Mouse (Mus musculus) embryonic stem cell, embryonic (primary cell): ENCODE measurements around the gene Sh2d6.

Experiments
- CTCF ChIA-PET, 4 experiments: fragments of 300-600 bp in 2 of 4; fragments of 350-600 bp in 2 of 4; sonication (Branson Sonifier 250); formaldehyde crosslinking; loops; one replicate each; lab custom pipeline; 2022; ENCODE audit warnings: inconsistent platforms in 2 of 4; lab: Charles Lee
- POLR2A ChIA-PET, 4 experiments: fragments of 300-600 bp in 2 of 4; fragments of 350-600 bp in 2 of 4; sonication (Branson Sonifier 250); formaldehyde crosslinking; loops; one replicate each; lab custom pipeline; 2022; ENCODE audit warnings: antibody characterized with exemption in 4 of 4, inconsistent platforms in 1 of 4; lab: Charles Lee

Sh2d6 gene

GRCm38 (mm10) chr6:72522288-72522687 lies 781 bp upstream of the Sh2d6 start:
- POLR2A ChIA-PET: interaction anchor here in 3 of 4 experiments (0.5 to 11.3 kb wide), 5 partner anchors 8 to 298 kb away, joined by 3 to 165 read pairs (median 6); partner anchors contain the start of gene Mat2a (in 1 of the 3)
- CTCF ChIA-PET: interaction anchor here in 1 of 4 experiments (0.6 kb wide), 1 partner anchor 95 kb away, joined by 3 read pairs; no protein-coding TSS in a partner anchor

GRCm38 (mm10) chr6:72520904-72521303 lies 603 bp downstream of the Sh2d6 start:
- CTCF ChIA-PET: interaction anchor here in 2 of 4 experiments (0.7 to 0.9 kb wide), 2 partner anchors 14 to 102 kb away, joined by 3 read pairs; no protein-coding TSS in a partner anchor
- POLR2A ChIA-PET: interaction anchor here in 2 of 4 experiments (1.0 to 3.5 kb wide), 7 partner anchors 8 to 89 kb away, joined by 3 to 28 read pairs (median 8); partner anchors contain the start of gene Mat2a (in 2 of the 2)

DNA sequence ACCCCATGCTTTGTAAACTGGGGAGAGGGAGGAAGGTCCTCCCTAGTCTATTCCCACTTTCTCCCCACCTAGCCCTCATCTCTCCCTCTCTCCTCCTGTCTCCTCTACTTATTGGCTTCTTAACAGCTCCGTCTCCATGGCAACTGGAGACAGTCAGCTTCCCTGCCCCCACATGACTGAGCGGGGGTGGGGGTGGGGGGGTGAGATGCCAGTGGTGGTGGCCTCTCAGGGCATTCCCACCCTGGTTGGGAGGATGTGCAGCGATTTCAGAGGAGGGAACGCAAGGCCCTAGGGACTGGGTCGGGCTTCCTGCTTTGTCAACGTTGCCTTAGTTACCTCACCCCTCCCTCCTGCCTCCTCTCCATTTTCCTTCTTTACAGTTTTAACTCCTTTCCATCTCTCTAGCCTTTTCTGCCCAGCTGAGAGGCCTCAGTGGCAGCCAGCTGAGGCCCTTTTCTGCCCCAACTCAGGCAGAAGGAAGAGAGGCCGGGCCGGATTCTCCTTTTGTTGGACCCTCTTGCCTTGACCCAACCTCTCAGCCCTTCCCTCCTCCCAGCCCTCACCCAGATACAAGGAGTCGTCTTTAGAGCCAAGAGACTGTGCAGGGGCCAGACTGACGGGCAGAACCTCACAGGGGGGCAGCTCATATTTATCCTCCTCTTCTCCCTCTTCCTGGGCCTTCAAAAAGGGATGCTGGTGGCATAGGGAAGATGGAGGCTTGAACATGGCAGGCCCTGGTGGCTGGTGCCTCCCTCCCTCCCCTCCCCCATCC lies 1.4 kb downstream of the Sh2d6 start:
- POLR2A ChIA-PET: interaction anchor here (0.6 to 3.5 kb wide), 15 partner anchors 8 to 172 kb away, joined by 3 to 28 read pairs (median 4); partner anchors contain the start of gene Mat2a (in 4 of the 4)
- CTCF ChIA-PET: no interaction called here

GRCm38 (mm10) chr6:72519303-72519702 lies 2.2 kb downstream of the Sh2d6 start:
- ChIA-PET POLR2A (interaction anchor here (0.6 to 3.5 kb wide), 14 partner anchors 10 to 289 kb away, joined by 3 to 28 read pairs (median 5); partner anchors contain the start of gene Mat2a (in 4 of the 4)), CTCF (interaction anchor here in 1 of 4 experiments (0.7 kb wide), 1 partner anchor 109 kb away, joined by 9 read pairs; no protein-coding TSS in a partner anchor)

GRCm38 (mm10) chr6:72518842-72519241 lies 2.7 kb downstream of the Sh2d6 start:
- POLR2A ChIA-PET: interaction anchor here in 3 of 4 experiments (0.6 to 3.5 kb wide), 10 partner anchors 9 to 289 kb away, joined by 3 to 28 read pairs (median 6); partner anchors contain the start of gene Mat2a (in 2 of the 3)
- CTCF ChIA-PET: interaction anchor here in 1 of 4 experiments (0.7 kb wide), 1 partner anchor 109 kb away, joined by 9 read pairs; no protein-coding TSS in a partner anchor

- ChIA-PET CTCF (interaction anchor here in 2 of 4 experiments (1.3 to 1.5 kb wide), 2 partner anchors 18 to 19 kb away, joined by 3 to 4 read pairs; no protein-coding TSS in a partner anchor), POLR2A (interaction anchor here in 3 of 4 experiments (0.6 to 12.7 kb wide), 12 partner anchors 10 to 140 kb away, joined by 3 to 371 read pairs (median 4); partner anchors contain the start of genes Mat2a (in 3 of the 3) and Ggcx (in 1 of the 3))
Observed at GRCm38 (mm10) chr6:72515644-72516043, 5.9 kb downstream of the Sh2d6 start.

DNA sequence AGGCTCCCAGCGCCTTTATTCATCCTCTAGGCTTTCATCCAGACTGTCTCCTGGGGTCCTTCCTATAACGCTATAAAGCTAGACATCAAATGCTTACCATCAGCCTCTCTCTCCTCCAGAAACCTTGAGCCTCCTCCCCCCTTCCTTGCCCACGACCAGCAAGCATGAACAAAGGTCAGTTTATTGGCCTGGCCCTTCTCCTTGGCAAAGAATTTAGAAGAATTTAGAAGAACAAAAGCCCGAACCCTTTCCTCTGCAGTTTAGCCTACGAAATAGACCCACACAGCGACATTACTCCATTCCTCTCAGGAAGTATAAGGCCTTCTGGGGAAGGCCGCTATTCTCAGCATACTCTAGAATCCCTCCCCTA lies 8.5 kb downstream of the Sh2d6 start:
- ChIA-PET POLR2A (interaction anchor here (0.6 to 12.7 kb wide), 64 partner anchors 8 to 1071 kb away, joined by 3 to 371 read pairs (median 6); partner anchors contain the start of genes Mat2a (in 4 of the 4) and Ggcx (in 2 of the 4)), CTCF (interaction anchor here in 3 of 4 experiments (0.5 to 2.8 kb wide), 8 partner anchors 17 to 219 kb away, joined by 3 to 12 read pairs (median 4); partner anchors contain the start of genes Ggcx (in 1 of the 3) and Mat2a (in 1 of the 3))

- CTCF ChIA-PET: interaction anchor here in 3 of 4 experiments (0.6 to 2.8 kb wide), 7 partner anchors 17 to 219 kb away, joined by 3 to 12 read pairs (median 3); partner anchors contain the start of gene Mat2a (in 1 of the 3)
- POLR2A ChIA-PET: interaction anchor here (0.6 to 12.7 kb wide), 70 partner anchors 8 to 1070 kb away, joined by 3 to 371 read pairs (median 5); partner anchors contain the start of genes Mat2a (in 4 of the 4), Ggcx (in 2 of the 4), Elmod3 (in 1 of the 4) and Retsat (in 1 of the 4)
Observed at GRCm38 (mm10) chr6:72512386-72513070, 9.0 kb downstream of the Sh2d6 start.

GRCm38 (mm10) chr6:72510686-72511421 lies 10.7 kb downstream of the Sh2d6 start:
- ChIA-PET CTCF (interaction anchor here (0.5 to 1.1 kb wide), 8 partner anchors 8 to 642 kb away, joined by 3 to 5 read pairs (median 3); no protein-coding TSS in a partner anchor), POLR2A (interaction anchor here in 3 of 4 experiments (0.9 to 12.7 kb wide), 18 partner anchors 8 to 156 kb away, joined by 3 to 371 read pairs (median 7); partner anchors contain the start of genes Mat2a (in 3 of the 3) and Ggcx (in 1 of the 3))

- POLR2A ChIA-PET: interaction anchor here in 3 of 4 experiments (0.6 to 12.7 kb wide), 16 partner anchors 9 to 156 kb away, joined by 3 to 371 read pairs (median 6); partner anchors contain the start of genes Mat2a (in 3 of the 3) and Ggcx (in 1 of the 3)
- CTCF ChIA-PET: interaction anchor here (0.5 to 1.1 kb wide), 5 partner anchors 19 to 102 kb away, joined by 3 to 4 read pairs (median 3); no protein-coding TSS in a partner anchor
Observed at GRCm38 (mm10) chr6:72509872-72510435, 11.6 kb downstream of the Sh2d6 start.

DNA sequence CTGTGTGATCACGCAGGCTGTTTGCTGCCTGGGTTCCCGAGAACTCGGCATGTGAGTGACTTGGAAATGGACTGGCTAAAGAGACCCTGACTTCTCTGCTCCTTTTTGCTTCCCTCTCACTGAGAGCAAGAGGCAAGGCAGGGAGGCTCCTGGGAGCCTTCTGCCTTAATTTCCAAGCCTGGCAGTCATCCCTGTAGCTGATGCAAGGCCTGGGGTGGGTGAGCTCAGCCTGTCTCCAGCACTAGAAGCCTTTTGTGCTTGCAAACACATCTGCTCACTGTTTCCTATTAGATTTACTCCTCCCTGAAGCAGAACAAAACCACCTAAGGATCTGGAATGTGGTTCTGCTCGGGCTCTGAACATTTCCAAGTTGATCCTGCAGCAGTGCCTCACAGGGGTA lies 12.9 kb downstream of the Sh2d6 start:
- POLR2A ChIA-PET: interaction anchor here in 3 of 4 experiments (0.6 to 12.7 kb wide), 42 partner anchors 7 to 292 kb away, joined by 3 to 371 read pairs (median 4); partner anchors contain the start of genes Mat2a (in 3 of the 3), Ggcx (in 2 of the 3) and Vamp8 (in 1 of the 3)
- CTCF ChIA-PET: interaction anchor here in 2 of 4 experiments (0.7 to 1.3 kb wide), 2 partner anchors 27 to 432 kb away, joined by 4 to 5 read pairs; no protein-coding TSS in a partner anchor

- CTCF ChIA-PET: interaction anchor here in 1 of 4 experiments (0.5 kb wide), 1 partner anchor 365 kb away, joined by 7 read pairs; no protein-coding TSS in a partner anchor
- POLR2A ChIA-PET: interaction anchor here in 3 of 4 experiments (0.5 to 12.7 kb wide), 15 partner anchors 8 to 1362 kb away, joined by 3 to 371 read pairs (median 3); partner anchors contain the start of genes Mat2a (in 3 of the 3) and Thnsl2 (in 1 of the 3)
Observed at GRCm38 (mm10) chr6:72506104-72506503, 15.4 kb downstream of the Sh2d6 start.

DNA sequence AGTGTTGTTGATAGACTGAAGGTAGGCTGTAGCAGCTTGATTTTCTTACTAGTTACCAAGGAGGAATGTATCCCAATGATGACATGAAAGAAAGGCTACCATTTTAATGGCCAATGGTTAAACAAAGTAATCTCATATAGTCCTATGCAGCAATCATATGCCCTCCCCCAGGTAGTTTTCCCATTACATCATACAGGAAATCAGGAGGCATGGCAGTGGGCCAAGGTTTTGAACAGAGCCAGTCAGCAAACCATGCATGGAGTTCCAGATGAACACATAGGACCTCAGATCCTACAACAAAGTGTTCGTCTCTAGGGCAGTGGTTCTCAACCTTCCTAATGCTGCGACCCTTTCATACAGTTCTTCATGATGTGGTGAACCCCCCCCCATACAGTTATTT lies 17.6 kb downstream of the Sh2d6 start:
- ChIA-PET POLR2A (interaction anchor here in 2 of 4 experiments (0.9 to 1.5 kb wide), 5 partner anchors 8 to 71 kb away, joined by 3 to 4 read pairs (median 4); no protein-coding TSS in a partner anchor), CTCF (no interaction called here)

DNA sequence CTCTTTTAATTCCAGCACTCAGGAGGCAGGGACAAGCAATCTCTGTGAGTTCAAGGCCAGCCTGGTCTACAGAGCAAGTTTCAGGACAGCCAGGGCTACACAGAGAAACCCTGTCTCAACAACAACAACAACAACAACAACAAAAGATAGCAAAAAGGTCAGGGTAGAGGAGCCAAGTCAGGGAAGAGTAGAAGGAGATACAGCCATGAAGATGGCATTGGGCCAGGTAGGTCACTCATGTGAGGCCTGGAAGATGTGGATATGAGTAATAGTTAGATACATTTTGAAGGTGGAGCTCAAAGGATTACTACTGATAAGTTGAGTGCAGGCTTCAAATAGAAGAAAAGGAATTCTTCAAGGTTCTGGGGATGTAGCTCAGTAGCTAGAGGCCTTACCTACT lies 18.2 kb downstream of the Sh2d6 start:
- CTCF ChIA-PET: no interaction called here

DNA sequence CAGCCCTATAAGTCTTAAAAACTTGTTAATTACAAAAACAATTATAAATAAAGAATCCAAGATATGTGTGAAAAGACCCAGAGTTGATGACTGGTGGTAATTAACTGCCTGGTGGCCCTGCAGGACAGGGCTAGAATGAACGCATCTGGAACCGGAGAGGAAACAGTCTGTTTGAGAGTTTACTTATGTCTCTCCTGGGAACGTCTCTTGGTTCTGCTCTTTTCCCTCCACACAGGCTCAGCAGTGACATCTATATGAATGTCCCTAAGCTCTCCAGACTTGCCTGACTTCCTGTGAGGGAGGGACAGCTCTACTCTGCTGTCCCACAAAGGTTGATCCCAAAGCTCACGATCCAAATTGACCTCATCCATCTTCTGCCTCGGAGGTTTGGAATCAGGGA lies 22.6 kb downstream of the Sh2d6 start:
- POLR2A ChIA-PET: interaction anchor here in 2 of 4 experiments (0.9 to 3.0 kb wide), 7 partner anchors 9 to 68 kb away, joined by 3 to 13 read pairs (median 4); partner anchors contain the start of gene Mat2a (in 2 of the 2)
- CTCF ChIA-PET: interaction anchor here in 2 of 4 experiments (0.6 to 1.1 kb wide), 3 partner anchors 12 to 67 kb away, joined by 3 to 4 read pairs (median 3); no protein-coding TSS in a partner anchor

More for the DNA sequence above, 18.2 kb downstream of the Sh2d6 start:
- POLR2A ChIA-PET: interaction anchor here in 2 of 4 experiments (0.9 to 1.5 kb wide), 6 partner anchors 8 to 70 kb away, joined by 3 to 4 read pairs (median 4); no protein-coding TSS in a partner anchor
